Mouse (Mus musculus) neutrophil, adult 5-6 weeks (primary cell): ENCODE measurements around the gene Olfr1080. TPM values are rescaled to one million over a fixed set of nuclear protein-coding genes. Genes with fewer than 3 reads are reported as not detected.
"Not testable (repeated sequence)": the region's sequence is repeated elsewhere in the genome, so short reads cannot be mapped to it uniquely, and the experiment has no call there.

Experiments used
- ATAC-seq: fragments of 151-379, 151-347 bp; 2 replicates; pipeline ENCODE4 v1.8.0; 2017; ENCODE audit warnings: mild to moderate bottlenecking, moderate TSS enrichment; ENCODE audit not compliant: insufficient number of reproducible peaks, poor library complexity, low FRiP score, severe bottlenecking; ENCODE audit errors: extremely low read depth
- total RNA-seq: library from RNA; stranded (forward); fragments of 200-1000 nt; gene quantifications from 2 replicates; pipeline ENCODE4 v1.2.3, GENCODE M21; 2017

The Olfr1080 gene
- not detected in 2 replicates for total RNA-seq

GRCm38 (mm10) chr2:86558135-86558534 is at the start of gene Olfr1080:
TSS of gene Olfr1080 (minus strand) at chr2:86558235.
- not testable (repeated sequence) for ATAC-seq

- ATAC-seq, result not testable (repeated sequence)
Observed at GRCm38 (mm10) chr2:86598866-86599265, 40.8 kb upstream of the Olfr1080 start, which contains the start of gene Olfr1082. TSS of gene Olfr1082 (minus strand) at chr2:86598966.

- ATAC-seq, result no peak
Observed at GRCm38 (mm10) chr2:86542380-86542779, 15.7 kb downstream of the Olfr1080 start, which contains the start of gene Olfr1079. TSS of gene Olfr1079 (minus strand) at chr2:86542480.

GRCm38 (mm10) chr2:86530991-86531390 is 27.0 kb downstream of the Olfr1080 start:
- ATAC-seq, result no peak

GRCm38 (mm10) chr2:86508161-86508560 is 49.9 kb downstream of the Olfr1080 start, which contains the start of gene Olfr1076:
TSS of gene Olfr1076 (plus strand) at chr2:86508461.
- no peak for ATAC-seq

Other genes starting within 250 kb of the Olfr1080 start
- gene Olfr1053, start 243.0 kb downstream of the Olfr1080 start, total RNA-seq, result not detected in 2 replicates
- gene Olfr1054, start 222.8 kb downstream of the Olfr1080 start, total RNA-seq, result not detected in 2 replicates
- gene Olfr1055, start 208.0 kb downstream of the Olfr1080 start, total RNA-seq, result not detected in 2 replicates
- gene Olfr1056, start 195.8 kb downstream of the Olfr1080 start, total RNA-seq, result not detected in 2 replicates
- not detected in 2 replicates for gene Olfr1057, start 179.8 kb downstream of the Olfr1080 start, total RNA-seq
- not detected in 2 replicates for gene Olfr1058, start 169.7 kb downstream of the Olfr1080 start, total RNA-seq
- gene Olfr1061, start 144.2 kb downstream of the Olfr1080 start, total RNA-seq, result not detected in 2 replicates
- not detected in 2 replicates for gene Olfr1062, start 131.5 kb downstream of the Olfr1080 start, total RNA-seq
- gene Olfr1065, start 107.6 kb downstream of the Olfr1080 start, total RNA-seq, result not detected in 2 replicates
- gene Olfr1066, start 102.0 kb downstream of the Olfr1080 start, total RNA-seq, result not detected in 2 replicates
- not detected in 2 replicates for gene Olfr228, start 70.8 kb downstream of the Olfr1080 start, total RNA-seq
- gene Olfr1076, start 49.8 kb downstream of the Olfr1080 start, total RNA-seq, result not detected in 2 replicates
- gene Olfr1079, start 15.8 kb downstream of the Olfr1080 start, total RNA-seq, result not detected in 2 replicates
- not detected in 2 replicates for gene Olfr1082, start 40.7 kb upstream of the Olfr1080 start, total RNA-seq
- gene Olfr1084, start 81.5 kb upstream of the Olfr1080 start, total RNA-seq, result not detected in 2 replicates
- 0.12 TPM in 1 of 2 replicates, not detected in the other for gene Olfr1085, start 103.8 kb upstream of the Olfr1080 start, total RNA-seq
- not detected in 2 replicates for gene Olfr1086, start 121.9 kb upstream of the Olfr1080 start, total RNA-seq
- not detected in 2 replicates for gene Olfr1087, start 140.2 kb upstream of the Olfr1080 start, total RNA-seq
- gene Olfr1089, start 175.5 kb upstream of the Olfr1080 start, total RNA-seq, result not detected in 2 replicates
- gene Olfr1090, start 200.8 kb upstream of the Olfr1080 start, total RNA-seq, result not detected in 2 replicates
- not detected in 2 replicates for gene Olfr1093, start 224.2 kb upstream of the Olfr1080 start, total RNA-seq